Mouse (Mus musculus) ES-E14 (cell line): Measurements from ENCODE around the gene Fam213b. TPM values are rescaled to one million over a fixed set of nuclear protein-coding genes. Genes with fewer than 3 reads are reported as not detected.
A peak's percentile ranks its signal among the peaks of the same experiment; 100 is the strongest.

Source experiments
- DNase-seq: peaks from one replicate; pipeline ENCODE4 v3.0.0-alpha.2; 2013; ENCODE audit warnings: low read depth, low spot score
- H3K27ac ChIP-seq: 2 replicates; pipeline ENCODE4 v1.5.1; 2012; ENCODE audit warnings: low read depth, mild to moderate bottlenecking, low read length, moderate library complexity, mixed read lengths; ENCODE audit not compliant: poor library complexity, insufficient read depth, severe bottlenecking
- H3K36me3 ChIP-seq: 2 replicates; pipeline ENCODE4 v1.6.1; 2012; ENCODE audit warnings: mild to moderate bottlenecking, low read length, moderate library complexity, mixed read lengths; ENCODE audit not compliant: control insufficient read depth, poor library complexity, insufficient read depth, severe bottlenecking
- H3K4me1 ChIP-seq, 2 experiments: fragments of 150-350 bp in 1 of 2; sonication (generic) in 1 of 2; 2 replicates each; pipeline ENCODE4 v1.6.1; 2012; ENCODE audit warnings: low read length in 2 of 2, mild to moderate bottlenecking in 1 of 2, mixed read lengths in 1 of 2; ENCODE audit not compliant: control insufficient read depth in 2 of 2, insufficient read depth in 2 of 2, poor library complexity in 1 of 2
- H3K4me3 ChIP-seq, 2 experiments: fragments of 150-350 bp in 1 of 2; sonication (generic) in 1 of 2; 2 replicates each; pipeline ENCODE4 v1.5.1; 2012; ENCODE audit warnings: low read length in 2 of 2, low read depth in 1 of 2, mild to moderate bottlenecking in 1 of 2, mixed read lengths in 1 of 2; ENCODE audit not compliant: insufficient read depth in 1 of 2, poor library complexity in 1 of 2, severe bottlenecking in 1 of 2
- H3K9ac ChIP-seq: 2 replicates; pipeline ENCODE4 v1.6.1; 2012; ENCODE audit warnings: low read depth, mild to moderate bottlenecking, low read length, mixed read lengths; ENCODE audit not compliant: poor library complexity, insufficient read depth, severe bottlenecking
- H3K9me3 ChIP-seq: fragments of 150-350 bp; sonication (generic); 2 replicates; pipeline ENCODE4 v1.6.1; 2012; ENCODE audit warnings: low read depth, mild to moderate bottlenecking, low read length; ENCODE audit not compliant: control insufficient read depth, insufficient read depth
- CHD2 ChIP-seq: IDR thresholded peaks from 2 replicates; pipeline ENCODE4 v1.6.1; 2014; ENCODE audit warnings: mild to moderate bottlenecking, low read depth, low read length, inconsistent platforms
- HCFC1 ChIP-seq: IDR thresholded peaks from 2 replicates; pipeline ENCODE4 v1.6.1; 2012; ENCODE audit warnings: low read length, inconsistent platforms, borderline replicate concordance; ENCODE audit not compliant: insufficient read depth
- MAFK ChIP-seq: IDR thresholded peaks from 2 replicates; pipeline ENCODE4 v1.6.1; 2014; ENCODE audit warnings: mild to moderate bottlenecking, low read depth, low read length, inconsistent platforms; ENCODE audit not compliant: insufficient read depth
- ZC3H11A ChIP-seq: IDR thresholded peaks from 2 replicates; pipeline ENCODE4 v1.6.1; 2012; ENCODE audit warnings: low read depth, mild to moderate bottlenecking, inconsistent platforms, low read length, borderline replicate concordance
- ZNF384 ChIP-seq: IDR thresholded peaks from 2 replicates; pipeline ENCODE4 v1.6.1; 2012; ENCODE audit warnings: low read depth, low read length, inconsistent platforms
- in situ Hi-C, 2 experiments: fragments of 600-800 bp; cut with MboI; formaldehyde crosslinking; loops; one replicate each; pipeline ENCODE4 v1.15.1; 2025; ENCODE audit warnings: low sequenced_read_pairs in 2 of 2, inconsistent platforms in 1 of 2; ENCODE audit not compliant: unreplicated experiment in 2 of 2
- total RNA-seq: library from RNA; depleted of rRNA; stranded (reverse); fragments of 300-350 nt; gene quantifications from 2 replicates; pipeline ENCODE4 v1.2.3, GENCODE M21; 2012; rRNA removed

The Fam213b gene
- total RNA-seq, 1 experiment: 15.7 TPM

GRCm38 (mm10) chr4:154855721-154856479 lies 43.0 kb downstream of the Fam213b start:
- DNase-seq: peak; percentile 71
- TF ChIP-seq MAFK: no peak
- TF ChIP-seq ZC3H11A: no peak
- TF ChIP-seq CHD2: no peak
- no peak for TF ChIP-seq HCFC1
- no peak for TF ChIP-seq ZNF384
- in situ Hi-C loops: no loop called here
- H3K9ac ChIP-seq: peak overlapping the region; percentile 65
- H3K4me1 ChIP-seq: peaks cover 0 to 5% of the 10 kb centered on the region in 2 experiments; a peak in 1 of 4 replicates
- H3K36me3 ChIP-seq: no peaks in the 10 kb centered on the region
- peak overlapping the region; percentile 55 to 77 for H3K4me3 ChIP-seq
- no peak overlapping the region for H3K27ac ChIP-seq
- no peaks in the 10 kb centered on the region for H3K9me3 ChIP-seq

- no peak for DNase-seq
- H3K4me1 ChIP-seq: peaks cover 0 to 5% of the 10 kb centered on the region in 2 experiments; a peak in 1 of 4 replicates
- H3K36me3 ChIP-seq: no peaks in the 10 kb centered on the region
- no peak overlapping the region for H3K27ac ChIP-seq
- no peak overlapping the region for H3K4me3 ChIP-seq
- in situ Hi-C loops: no loop called here
- TF ChIP-seq ZC3H11A: no peak
- no peak for TF ChIP-seq MAFK
- no peak for TF ChIP-seq HCFC1
- TF ChIP-seq ZNF384: no peak
- no peak for TF ChIP-seq CHD2
- no peak overlapping the region for H3K9ac ChIP-seq
- no peaks in the 10 kb centered on the region for H3K9me3 ChIP-seq
Measured at GRCm38 (mm10) chr4:154854676-154855345, 44.1 kb downstream of the Fam213b start.

GRCm38 (mm10) chr4:154853881-154854280 lies 45.1 kb downstream of the Fam213b start:
- Histone ChIP-seq H3K9me3 (no peaks in the 10 kb centered on the region), H3K9ac (no peak overlapping the region), H3K36me3 (no peaks in the 10 kb centered on the region), H3K4me1 (peaks cover 0 to 5% of the 10 kb centered on the region in 2 experiments; a peak in 1 of 4 replicates), H3K4me3 (no peak overlapping the region), H3K27ac (no peak overlapping the region)
- in situ Hi-C loops: no loop called here
- TF ChIP-seq CHD2 (no peak), ZNF384 (no peak), ZC3H11A (no peak), HCFC1 (no peak), MAFK (no peak)
- DNase-seq: no peak

GRCm38 (mm10) chr4:154852696-154853095 lies 46.2 kb downstream of the Fam213b start:
- DNase-seq: no peak
- no peak overlapping the region for H3K4me3 ChIP-seq
- H3K9me3 ChIP-seq: no peaks in the 10 kb centered on the region
- in situ Hi-C loops: no loop called here
- peaks cover 0 to 5% of the 10 kb centered on the region in 2 experiments; a peak in 1 of 4 replicates for H3K4me1 ChIP-seq
- H3K36me3 ChIP-seq: no peaks in the 10 kb centered on the region
- H3K9ac ChIP-seq: no peak overlapping the region
- TF ChIP-seq ZNF384: no peak
- TF ChIP-seq HCFC1: no peak
- TF ChIP-seq MAFK: no peak
- TF ChIP-seq CHD2: no peak
- no peak for TF ChIP-seq ZC3H11A
- no peak overlapping the region for H3K27ac ChIP-seq

Other genes with a start within 250 kb of the Fam213b start
- gene Actrt2, start 231.3 kb downstream of the Fam213b start, total RNA-seq: not detected in 2 replicates
- 0.22 and 0.26 TPM in 2 replicates for gene Ttc34, start 61.7 kb downstream of the Fam213b start, total RNA-seq
- 2.4 and 3.1 TPM in 2 replicates for gene Mmel1, start 29.6 kb downstream of the Fam213b start, total RNA-seq
- gene Tnfrsf14, start 29.4 kb upstream of the Fam213b start, total RNA-seq: 0.53 and 0.85 TPM in 2 replicates
- gene Hes5, start 61.8 kb upstream of the Fam213b start, total RNA-seq: 0.18 and 1.3 TPM in 2 replicates
- gene Pank4, start 65.0 kb upstream of the Fam213b start, total RNA-seq: 29.3 and 50.1 TPM in 2 replicates
- gene Plch2, start 157.6 kb upstream of the Fam213b start, total RNA-seq: 0.94 and 2.5 TPM in 2 replicates
- gene Pex10, start 167.9 kb upstream of the Fam213b start, total RNA-seq: 38.6 and 61.3 TPM in 2 replicates
- gene Rer1, start 187.2 kb upstream of the Fam213b start, total RNA-seq: 161 and 162 TPM in 2 replicates
- gene Morn1, start 187.4 kb upstream of the Fam213b start, total RNA-seq: 3.4 and 3.9 TPM in 2 replicates